Mouse (Mus musculus) frontal cortex, postnatal 36 days (tissue): ENCODE data around the gene Caly.

Source experiments
- DNase-seq, 2 experiments: peaks; one replicate each; pipeline ENCODE4 v3.0.0; 2022; ENCODE audit warnings: low spot score in 2 of 2

Gene Caly

DNA sequence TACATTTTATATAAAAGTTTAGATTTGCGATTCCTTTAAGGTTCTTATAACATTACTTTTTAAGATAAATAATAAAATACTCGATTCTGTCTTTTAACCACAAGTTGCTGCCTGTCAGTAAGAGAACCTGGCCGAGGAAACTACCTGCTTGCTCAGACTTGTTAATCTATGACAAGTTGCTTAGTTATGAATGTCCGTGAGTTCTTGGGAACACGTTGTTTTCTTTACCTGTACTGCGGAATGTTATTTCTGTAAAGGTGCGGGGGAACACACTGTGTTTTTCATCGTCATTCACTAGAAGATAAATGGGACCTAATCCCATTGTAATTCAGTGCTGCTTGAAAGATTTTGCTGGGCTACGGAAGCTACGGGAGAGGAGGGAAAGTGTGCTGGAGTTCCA is 8.3 kb upstream of the Caly start:
- DNase-seq = no peak

GRCm38 (mm10) chr7:140081408-140082241 is 723 bp downstream of the Caly start:
- peak; percentile 56 to 63 for DNase-seq

DNA sequence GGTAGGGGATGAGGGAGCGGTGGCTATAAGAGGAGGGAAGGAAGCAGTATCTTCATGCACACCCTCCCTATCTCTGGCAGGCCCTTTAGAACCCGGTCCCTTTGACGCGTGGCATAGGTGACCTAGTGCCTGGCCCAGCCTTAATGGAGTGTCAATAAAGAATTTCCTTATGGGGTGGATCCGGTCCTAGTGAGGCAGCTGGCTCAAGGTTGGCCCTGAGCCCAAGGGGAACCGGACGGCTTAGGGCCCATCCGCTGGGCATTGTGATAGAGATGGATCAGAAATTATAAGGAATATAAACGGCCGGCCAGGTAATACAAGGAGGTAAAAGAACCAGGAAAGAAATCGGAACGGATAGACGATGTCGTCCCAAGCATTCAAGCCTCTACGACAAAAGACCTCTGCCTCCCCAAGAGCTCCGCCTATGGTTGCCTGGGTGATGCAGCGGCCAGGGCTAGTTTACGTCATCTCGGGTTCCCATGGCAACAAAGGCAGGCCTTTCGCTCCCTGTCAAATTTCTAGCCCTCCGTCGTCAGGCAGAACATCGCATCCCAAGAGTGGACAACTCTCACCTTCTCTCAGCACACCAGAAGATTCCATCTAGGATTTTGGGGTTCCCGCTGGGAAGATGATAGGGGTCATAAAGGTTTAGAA is 1.7 kb downstream of the Caly start:
- DNase-seq = peak; percentile 88 to 95

- DNase-seq = peak; percentile 74
These were observed 3.6 kb downstream of the Caly start for GRCm38 (mm10) chr7:140078711-140079110.

DNA sequence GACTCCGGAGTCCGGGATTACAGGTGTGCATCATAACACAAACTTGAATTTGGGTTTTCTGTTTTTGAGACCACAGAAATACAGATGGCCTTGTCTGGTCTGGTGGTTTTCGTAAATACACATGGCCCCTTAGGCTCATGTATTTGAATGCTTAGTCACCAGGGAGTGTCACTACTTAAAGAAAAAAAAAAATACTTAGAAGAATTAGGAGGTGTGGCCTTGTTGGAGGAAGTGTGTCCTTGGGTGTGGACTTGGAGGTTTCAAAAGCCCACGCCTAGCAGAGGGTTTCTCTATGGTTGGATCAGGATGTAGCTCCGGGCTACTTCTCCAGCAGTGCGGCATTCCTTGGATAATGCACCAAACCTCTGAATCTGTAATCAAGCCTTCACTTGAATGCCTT is 4.7 kb downstream of the Caly start:
- no peak for DNase-seq

- DNase-seq = no peak
These were observed 12.2 kb downstream of the Caly start for GRCm38 (mm10) chr7:140070042-140070711.

DNA sequence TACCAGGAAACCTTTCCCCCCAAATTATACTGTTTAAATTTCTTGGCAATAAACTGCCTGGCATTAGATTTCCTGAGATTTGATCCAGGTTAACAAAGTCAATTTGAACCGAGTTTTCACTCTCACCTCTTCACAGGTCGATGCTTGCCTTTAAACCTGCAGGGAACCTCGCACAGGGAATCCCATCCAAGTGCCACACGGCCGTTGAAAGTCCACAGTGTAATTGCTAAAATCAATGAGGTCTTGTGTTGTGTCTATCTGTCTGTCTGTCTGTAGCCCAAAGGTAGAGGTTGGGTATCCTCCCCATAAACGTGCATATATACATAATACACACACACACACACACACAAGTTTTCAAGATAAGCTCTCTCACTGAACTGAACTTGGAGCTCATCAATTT is 15.0 kb downstream of the Caly start:
- no peak for DNase-seq

GRCm38 (mm10) chr7:140063092-140063491 is 19.3 kb downstream of the Caly start:
- peak; percentile 74 to 86 for DNase-seq

GRCm38 (mm10) chr7:140062307-140062706 is 20.0 kb downstream of the Caly start:
- DNase-seq = peak in 1 of 2 experiments; percentile 32

GRCm38 (mm10) chr7:140061832-140062130 is 20.6 kb downstream of the Caly start:
- no peak for DNase-seq

GRCm38 (mm10) chr7:140060936-140061831 is 21.2 kb downstream of the Caly start:
- DNase-seq = no peak

GRCm38 (mm10) chr7:140059601-140060000 is 22.7 kb downstream of the Caly start:
- DNase-seq = no peak

DNA sequence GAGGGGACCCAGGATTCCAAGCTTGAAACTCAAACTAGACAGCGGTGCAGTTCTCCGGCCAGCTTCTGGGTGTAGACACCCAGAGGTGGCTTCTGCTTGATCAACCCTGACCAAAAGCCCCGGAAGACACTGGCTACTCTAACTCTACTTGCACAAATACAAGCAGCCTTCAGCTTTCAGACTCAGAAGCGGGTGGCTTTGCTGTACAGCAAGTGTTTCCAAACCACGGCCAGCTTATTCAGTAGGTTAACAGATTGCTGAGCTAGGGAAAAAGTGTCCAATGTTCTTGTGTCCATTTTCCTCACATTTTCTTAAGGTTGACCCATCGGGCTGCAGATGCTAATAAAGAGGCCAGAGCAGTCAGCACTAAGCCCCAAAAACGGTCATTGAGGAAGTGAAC is 23.8 kb downstream of the Caly start:
- no peak for DNase-seq

DNA sequence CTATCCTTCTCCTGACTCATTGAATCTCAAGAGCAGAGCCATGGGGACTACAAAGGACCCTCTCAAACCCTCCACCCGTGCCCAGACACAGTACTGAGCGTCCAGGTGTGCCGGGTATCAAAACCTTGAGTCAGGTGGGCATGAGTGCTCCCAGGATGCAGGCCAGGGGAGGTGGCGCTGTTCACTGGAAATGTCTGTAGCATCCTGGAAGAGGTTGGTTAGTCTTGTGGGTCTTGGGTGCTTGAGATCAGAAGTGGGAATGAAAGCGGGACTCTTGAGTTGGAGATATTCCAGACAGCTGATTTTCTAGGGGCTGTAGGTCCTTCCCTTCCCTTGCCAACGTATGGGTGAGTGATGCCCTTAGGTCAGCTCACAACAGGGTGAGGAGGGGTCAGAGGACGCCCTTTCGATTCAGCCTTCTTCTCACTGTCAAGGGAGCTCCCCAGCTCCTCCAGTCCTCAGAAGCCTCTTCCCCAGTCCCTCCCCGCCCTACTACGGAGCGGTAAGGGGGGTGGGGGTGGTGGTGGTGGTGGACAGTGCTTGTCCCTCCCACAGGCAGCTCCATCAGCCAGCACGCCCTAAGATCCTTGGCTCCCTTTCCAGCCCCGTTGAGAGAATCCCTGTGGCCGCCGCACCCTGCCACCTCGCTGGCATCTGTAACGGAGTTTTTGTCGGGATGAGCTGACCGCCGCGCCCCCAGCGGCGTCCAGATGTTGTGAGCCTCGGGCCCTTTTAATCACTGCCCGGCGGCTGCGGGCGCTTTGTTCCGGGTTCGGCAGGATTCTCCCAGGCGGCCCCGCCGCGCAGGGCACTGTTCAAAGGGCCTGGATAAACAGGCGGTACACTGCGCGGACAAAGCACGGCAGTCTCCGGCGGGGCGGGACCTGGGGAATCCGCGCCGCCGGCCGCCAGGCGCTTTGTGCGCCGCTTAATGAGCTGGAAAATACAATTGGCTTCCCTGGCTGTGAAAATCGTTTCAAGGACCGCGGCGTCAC is 24.6 kb downstream of the Caly start:
- DNase-seq = no peak

DNA sequence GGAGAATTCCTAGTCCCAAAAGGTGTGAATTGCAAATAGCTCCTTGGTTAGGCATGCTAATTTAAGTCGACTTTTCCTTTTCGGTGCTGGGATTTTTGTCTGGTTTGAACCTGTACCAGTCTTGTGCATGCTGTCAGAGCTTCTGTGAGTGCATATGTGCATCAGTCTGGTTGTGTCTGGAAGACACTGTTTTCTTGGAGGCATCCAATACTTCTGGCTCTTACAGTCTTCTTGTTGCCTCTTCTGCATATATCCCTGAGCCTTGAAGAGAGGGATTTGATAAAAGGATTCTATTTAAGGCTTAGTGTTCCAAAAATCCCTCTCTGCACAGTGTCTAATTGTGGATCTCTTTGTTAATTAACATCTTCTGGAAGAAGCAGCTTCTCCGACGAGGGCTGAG is 28.2 kb downstream of the Caly start:
- DNase-seq = no peak

GRCm38 (mm10) chr7:140049115-140049689 is 33.1 kb downstream of the Caly start:
- no peak for DNase-seq

GRCm38 (mm10) chr7:140048361-140049114 is 33.8 kb downstream of the Caly start, which contains the start of gene Msx3:
Gene Msx3 (minus strand): TSS chr7:140049089.
- DNase-seq = no peak

DNA sequence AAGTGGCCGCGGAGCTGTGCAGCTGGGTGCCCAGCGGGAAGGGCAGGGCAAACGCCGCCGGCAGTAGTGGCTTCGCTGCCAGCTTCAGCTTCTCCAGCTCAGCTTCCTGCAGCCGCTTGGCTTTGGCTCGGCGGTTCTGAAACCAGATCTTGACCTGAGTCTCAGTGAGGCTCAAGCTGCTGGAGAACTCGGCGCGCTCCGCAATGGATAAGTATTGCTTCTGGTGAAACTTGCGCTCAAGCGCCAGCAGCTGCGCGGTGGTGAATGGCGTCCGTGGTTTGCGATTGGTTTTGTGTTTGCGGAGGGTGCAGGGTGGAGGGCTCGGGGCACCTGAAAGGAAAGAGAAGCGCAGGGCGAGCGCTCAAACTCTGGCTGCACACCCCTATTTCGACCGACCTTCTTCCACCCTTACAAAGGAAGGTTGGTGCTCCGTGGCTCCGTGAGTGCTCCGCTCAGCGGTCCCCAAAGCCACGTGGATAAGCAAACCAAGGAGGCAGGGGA is 34.5 kb downstream of the Caly start:
- no peak for DNase-seq

- DNase-seq = no peak
These were observed 36.8 kb downstream of the Caly start for GRCm38 (mm10) chr7:140045546-140045945.
